Mouse (Mus musculus) hindbrain, embryonic 10.5 days (tissue): ENCODE data around the gene Gimap7. TPM values are rescaled to one million over a fixed set of nuclear protein-coding genes. Genes with fewer than 3 reads are reported as not detected.

Experiments used
- DNase-seq: peaks from one replicate; pipeline ENCODE4 v3.0.0-alpha.2; 2017; ENCODE audit warnings: low spot score
- H3K27ac ChIP-seq: fragments of 300-500 bp; sonication (generic); 2 replicates; pipeline ENCODE4 v1.5.1; 2016; ENCODE audit warnings: mild to moderate bottlenecking, moderate library complexity
- H3K27me3 ChIP-seq: fragments of 300-500 bp; sonication (generic); 2 replicates; pipeline ENCODE4 v1.6.1; 2016; ENCODE audit warnings: mild to moderate bottlenecking; ENCODE audit not compliant: poor library complexity, insufficient read depth, severe bottlenecking
- H3K36me3 ChIP-seq: fragments of 300-500 bp; sonication (generic); 2 replicates; pipeline ENCODE4 v1.6.1; 2016; ENCODE audit warnings: mild to moderate bottlenecking, moderate library complexity
- H3K4me1 ChIP-seq: fragments of 300-500 bp; sonication (generic); replicated peaks from 2 replicates; pipeline ENCODE4 v1.6.1; 2016; ENCODE audit warnings: mild to moderate bottlenecking
- H3K4me3 ChIP-seq: fragments of 300-500 bp; sonication (generic); 2 replicates; pipeline ENCODE4 v1.5.1; 2016; ENCODE audit warnings: mild to moderate bottlenecking, moderate library complexity
- H3K9me3 ChIP-seq: fragments of 300-500 bp; sonication (generic); 2 replicates; pipeline ENCODE4 v1.6.1; 2016; ENCODE audit warnings: mild to moderate bottlenecking, moderate library complexity
- WGBS: fragments of 180-500 bp; shearing (Covaris S2); methylation state at CpG from one replicate; pipeline ENCODE4 v1.1.7; 2016; 5-methylcytosine and 5-hydroxymethylcytosine counted together
- polyA plus RNA-seq: library from polyadenylated mRNA; unstranded; fragments of >200 nt; fragmentation: Nextera tagmentation; extraction: Ambion mirVana; gene quantifications from 2 replicates; pipeline ENCODE4 v1.2.1, GENCODE M21; 2016

The Gimap7 gene
- polyA plus RNA-seq, 1 experiment from 2014 or later: not detected

GRCm38 (mm10) chr6:48737688-48738087, 19.3 kb downstream of the Gimap7 start:
- WGBS: 92% methylated on average over 5 of the region's 5 CpGs
- DNase-seq: no peak
- Histone ChIP-seq H3K36me3 (no peaks in the 10 kb centered on the region), H3K9me3 (no peaks in the 10 kb centered on the region), H3K27me3 (peaks cover 25% of the 10 kb centered on the region), H3K4me3 (no peak overlapping the region), H3K4me1 (peaks cover 16% of the 10 kb centered on the region), H3K27ac (no peak overlapping the region)

DNA sequence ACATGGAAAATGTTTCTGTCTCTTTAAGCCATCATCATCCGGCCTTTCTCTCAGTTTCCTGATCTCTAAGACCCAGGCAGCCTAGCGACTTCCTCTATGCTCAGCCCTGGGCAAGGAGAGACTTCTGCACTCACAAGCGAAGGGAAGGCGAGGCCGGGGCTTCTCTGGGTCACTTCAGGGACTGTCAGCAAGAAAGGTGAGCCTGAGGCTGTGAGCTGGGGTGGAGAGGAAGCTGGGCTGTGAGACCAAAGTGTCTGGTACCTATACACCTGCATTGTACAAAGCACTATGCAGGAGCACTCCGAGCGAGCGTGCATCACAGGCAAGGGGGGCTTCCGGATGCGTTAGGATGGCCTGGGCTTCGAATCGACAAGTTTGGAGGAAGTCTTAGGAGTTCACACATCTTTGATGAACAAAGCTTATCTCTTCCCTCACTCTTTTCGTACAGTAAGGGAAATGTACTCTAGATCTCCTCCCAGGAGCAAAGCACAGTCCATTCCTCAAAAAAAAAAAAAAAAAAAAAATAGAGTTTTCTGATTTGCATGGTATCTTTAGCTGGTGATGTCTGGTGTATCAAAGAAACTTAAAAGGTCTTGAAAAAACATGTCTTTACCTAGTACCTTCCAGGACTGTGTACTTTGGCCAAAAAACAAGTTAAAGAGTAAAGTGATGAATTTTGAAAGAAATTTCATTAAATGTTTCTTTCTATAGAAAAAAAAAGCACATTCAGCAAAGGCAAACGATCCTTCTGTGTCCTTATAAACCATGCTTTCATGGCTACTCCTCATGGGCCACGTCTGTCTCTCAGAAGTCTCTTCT, 20.7 kb downstream of the Gimap7 start, which contains the start of gene Gimap1:
Gene Gimap1 (plus strand): TSS at position 94 of the 819 bp plus-strand sequence.
- DNase-seq: no peak
- Histone ChIP-seq H3K4me1 (peaks cover 23% of the 10 kb centered on the region), H3K4me3 (no peak within 1 kb of the TSS), H3K9me3 (no peaks in the 10 kb centered on the region), H3K27ac (0 out of 2 replicates have a peak within 1 kb of the TSS, but pooled peaks have one; percentile 23), H3K36me3 (no peaks in the 10 kb centered on the region), H3K27me3 (peaks cover 40% of the 10 kb centered on the region)
- WGBS: 82% methylated on average over 15 of the region's 15 CpGs

DNA sequence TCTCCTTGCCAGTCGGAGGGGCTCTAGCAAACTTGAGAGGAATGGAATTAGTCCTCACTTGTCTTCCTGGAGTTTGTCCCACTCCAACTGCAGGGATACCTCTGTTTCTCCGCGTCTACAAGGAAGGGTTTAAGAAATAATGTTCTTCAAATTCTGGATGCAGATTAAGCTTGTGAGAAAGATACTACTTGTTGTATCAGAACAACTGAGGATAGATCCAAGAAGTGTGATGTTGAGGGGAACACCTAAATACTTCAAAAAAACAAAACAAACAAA, 21.3 kb downstream of the Gimap7 start:
- no peak for DNase-seq
- Histone ChIP-seq H3K4me3 (no peak overlapping the region), H3K4me1 (peaks cover 23% of the 10 kb centered on the region), H3K27me3 (peaks cover 42% of the 10 kb centered on the region), H3K9me3 (no peaks in the 10 kb centered on the region), H3K27ac (no peak overlapping the region), H3K36me3 (no peaks in the 10 kb centered on the region)
- WGBS: 93% methylated on average over 3 of the region's 3 CpGs

- peaks cover 47% of the 10 kb centered on the region for H3K27me3 ChIP-seq
- H3K4me1 ChIP-seq: peaks cover 23% of the 10 kb centered on the region
- H3K27ac ChIP-seq: no peak overlapping the region
- no peak overlapping the region for H3K4me3 ChIP-seq
- no peaks in the 10 kb centered on the region for H3K36me3 ChIP-seq
- no peaks in the 10 kb centered on the region for H3K9me3 ChIP-seq
- 77% methylated on average over 3 of the region's 3 CpGs for WGBS
- DNase-seq: no peak
Observed at GRCm38 (mm10) chr6:48740501-48741169, 22.2 kb downstream of the Gimap7 start.

- Histone ChIP-seq H3K27ac (no peak overlapping the region), H3K4me1 (peaks cover 30% of the 10 kb centered on the region), H3K36me3 (no peaks in the 10 kb centered on the region), H3K27me3 (peaks cover 53% of the 10 kb centered on the region), H3K9me3 (no peaks in the 10 kb centered on the region), H3K4me3 (no peak overlapping the region)
- 22% methylated on average over 3 of the region's 3 CpGs for WGBS
- no peak for DNase-seq
Observed at GRCm38 (mm10) chr6:48741273-48741672, 22.9 kb downstream of the Gimap7 start.

- Histone ChIP-seq H3K4me3 (peak overlapping the region; percentile 64; the same call in 1 of the 2 replicates), H3K27ac (no peak overlapping the region), H3K27me3 (peaks cover 53% of the 10 kb centered on the region), H3K36me3 (no peaks in the 10 kb centered on the region), H3K4me1 (peaks cover 30% of the 10 kb centered on the region), H3K9me3 (no peaks in the 10 kb centered on the region)
- DNase-seq: no peak
- 36% methylated on average over 9 of the region's 9 CpGs for WGBS
Observed at GRCm38 (mm10) chr6:48741711-48742206, 23.3 kb downstream of the Gimap7 start.

DNA sequence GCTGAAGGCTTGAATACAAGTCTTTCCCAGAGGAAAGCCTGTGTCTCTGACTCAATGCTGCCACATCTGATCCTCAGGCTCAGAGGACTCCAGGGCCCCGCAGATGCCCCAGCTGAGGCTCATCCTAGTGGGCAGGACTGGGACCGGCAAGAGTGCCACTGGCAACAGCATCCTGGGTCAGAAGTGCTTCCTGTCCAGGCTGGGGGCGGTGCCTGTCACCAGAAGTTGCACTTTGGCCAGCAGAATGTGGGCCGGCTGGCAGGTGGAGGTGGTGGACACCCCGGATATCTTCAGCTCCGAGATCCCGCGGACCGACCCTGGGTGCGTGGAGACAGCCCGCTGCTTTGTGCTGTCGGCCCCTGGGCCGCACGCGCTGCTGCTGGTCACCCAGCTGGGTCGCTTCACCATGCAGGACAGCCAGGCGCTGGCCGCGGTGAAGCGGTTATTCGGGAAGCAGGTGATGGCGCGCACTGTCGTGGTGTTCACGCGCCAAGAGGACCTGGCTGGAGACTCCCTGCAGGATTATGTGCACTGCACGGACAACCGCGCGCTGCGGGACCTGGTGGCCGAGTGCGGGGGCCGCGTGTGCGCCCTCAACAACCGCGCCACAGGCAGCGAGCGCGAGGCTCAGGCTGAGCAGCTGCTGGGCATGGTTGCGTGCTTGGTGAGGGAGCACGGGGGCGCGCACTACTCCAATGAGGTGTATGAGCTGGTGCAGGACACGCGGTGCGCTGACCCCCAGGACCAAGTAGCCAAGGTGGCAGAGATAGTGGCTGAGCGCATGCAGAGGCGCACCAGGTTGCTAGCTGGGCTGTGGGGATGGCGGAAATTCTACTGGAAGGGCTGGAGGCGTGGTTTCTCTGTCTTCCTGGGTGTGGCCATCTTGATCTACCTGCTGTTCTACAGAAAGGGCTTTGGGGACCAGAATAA, 24.3 kb downstream of the Gimap7 start:
- peaks cover 53% of the 10 kb centered on the region for H3K27me3 ChIP-seq
- 2% methylated on average over 52 of the region's 52 CpGs for WGBS
- no peaks in the 10 kb centered on the region for H3K36me3 ChIP-seq
- H3K9me3 ChIP-seq: no peaks in the 10 kb centered on the region
- peak; percentile 40 for DNase-seq
- H3K4me1 ChIP-seq: peaks cover 30% of the 10 kb centered on the region
- H3K27ac ChIP-seq: peak overlapping the region; percentile 67
- H3K4me3 ChIP-seq: peak overlapping the region; percentile 64

- DNase-seq: no peak
- H3K4me3 ChIP-seq: no peak overlapping the region
- 61% methylated on average over 2 of the region's 2 CpGs for WGBS
- H3K27me3 ChIP-seq: peaks cover 50% of the 10 kb centered on the region
- no peak overlapping the region for H3K27ac ChIP-seq
- H3K36me3 ChIP-seq: no peaks in the 10 kb centered on the region
- H3K4me1 ChIP-seq: peaks cover 30% of the 10 kb centered on the region
- no peaks in the 10 kb centered on the region for H3K9me3 ChIP-seq
Observed at GRCm38 (mm10) chr6:48745490-48745889, 27.1 kb downstream of the Gimap7 start.

GRCm38 (mm10) chr6:48745959-48746889, 27.8 kb downstream of the Gimap7 start, which contains the start of gene Gimap5:
Gimap5 (plus strand) TSS chr6:48746197.
- peak; percentile 16 for DNase-seq
- no peak within 1 kb of the TSS for H3K4me3 ChIP-seq
- H3K36me3 ChIP-seq: no peaks in the 10 kb centered on the region
- WGBS: 47% methylated on average over 16 of the region's 16 CpGs
- H3K27ac ChIP-seq: no peak within 1 kb of the TSS
- H3K4me1 ChIP-seq: peaks cover 25% of the 10 kb centered on the region
- no peaks in the 10 kb centered on the region for H3K9me3 ChIP-seq
- peaks cover 43% of the 10 kb centered on the region for H3K27me3 ChIP-seq

GRCm38 (mm10) chr6:48747091-48747966, 28.9 kb downstream of the Gimap7 start:
- H3K36me3 ChIP-seq: no peaks in the 10 kb centered on the region
- peaks cover 18% of the 10 kb centered on the region for H3K4me1 ChIP-seq
- DNase-seq: no peak
- 75% methylated on average over 7 of the region's 7 CpGs for WGBS
- H3K27me3 ChIP-seq: peaks cover 31% of the 10 kb centered on the region
- H3K4me3 ChIP-seq: no peak overlapping the region
- H3K9me3 ChIP-seq: no peaks in the 10 kb centered on the region
- no peak overlapping the region for H3K27ac ChIP-seq
